Comparison of ENCODE assay signal across 33 mouse cellular contexts in the genomic region with DNA sequence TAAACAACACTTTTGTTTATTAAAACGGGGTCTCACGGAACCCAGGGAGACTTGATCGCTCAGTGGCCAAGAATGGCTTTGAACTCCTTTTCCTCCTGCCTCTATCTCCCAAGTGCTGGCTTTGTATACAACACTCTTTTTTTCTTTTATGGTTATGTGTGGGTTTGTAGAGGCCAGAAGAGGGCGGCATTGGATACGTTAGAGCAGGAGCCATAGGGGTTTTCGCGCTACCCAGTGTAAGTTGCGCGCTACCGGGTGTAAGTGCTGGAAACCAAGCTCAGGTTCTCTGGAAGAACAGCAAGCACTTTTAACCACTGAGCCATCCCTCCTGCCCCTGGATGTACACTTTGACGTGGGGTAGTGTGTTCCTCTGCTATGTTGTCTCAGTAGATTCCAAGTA. TPM values are rescaled to one million over a fixed set of nuclear protein-coding genes. Genes with fewer than 3 reads are reported as not detected.
DNase-seq lines count a peak whose midpoint lies in the region; ATAC-seq and TF ChIP-seq lines count a peak whose summit lies in the region.
"Had no signal": no experiment of that assay in that cellular context is flagged by ENCODE, and none has a peak within 500 bp of the region (broad histone marks: within the 10 kb centered on the region; RNA-seq: fewer than 3 reads in every experiment).

No protein-coding gene starts in this region.

- H3K4me1 ChIP-seq in lung, embryonic 14.5 days (ENCODE audit: insufficient read depth), result 0 out of 2 replicates have a peak, but pooled peaks cover 2% of the 10 kb centered on the region
- H3K4me1 ChIP-seq in E14TG2a.4 (replicated peaks; ENCODE audit: low read depth, low read length), result peaks cover 50% of the 10 kb centered on the region
- H3K4me1 ChIP-seq in forebrain, embryonic 11.5 days (replicated peaks; ENCODE audit: control insufficient read depth, insufficient read depth, low read length), result no peaks in the 10 kb centered on the region
- H3K4me1 ChIP-seq: intestine, embryonic 15.5 days had no signal

- no peak overlapping the region for H3K9ac ChIP-seq in lung, embryonic 14.5 days
- H3K9ac ChIP-seq in forebrain, embryonic 11.5 days (ENCODE audit: low read length), result no peak overlapping the region
- H3K9ac ChIP-seq: intestine, embryonic 15.5 days; liver, embryonic 14.5 days; midbrain, embryonic 12.5 days; neural tube, embryonic 12.5 days had no signal

- no peak for TF ChIP-seq CTCF in lung, embryonic 14.5 days (IDR thresholded peaks at IDR 0.05; ENCODE audit: low read depth)
- peak; percentile 30 for TF ChIP-seq CTCF in E14TG2a.4 (conservative IDR thresholded peaks at IDR 0.05; ENCODE audit: low read length)

- H3K9me3 ChIP-seq in lung, embryonic 14.5 days (ENCODE audit: low read depth, low read length), result 0 out of 2 replicates have a peak, but pooled peaks cover 3% of the 10 kb centered on the region
- peaks cover 4% of the 10 kb centered on the region for H3K9me3 ChIP-seq in E14TG2a.4 (ENCODE audit: low read length)
- H3K9me3 ChIP-seq in forebrain, embryonic 11.5 days (ENCODE audit: control insufficient read depth, low read length), result no peaks in the 10 kb centered on the region; the same call in 1 of the 2 replicates
- H3K9me3 ChIP-seq: intestine, embryonic 15.5 days; midbrain, embryonic 12.5 days; neural tube, embryonic 12.5 days had no signal

- ATAC-seq in lung, embryonic 14.5 days (ENCODE audit: insufficient read depth), result no peak
- ATAC-seq in forebrain, embryonic 11.5 days (replicated peaks; ENCODE audit: low FRiP score), result no peak
- no peak for ATAC-seq in granulocyte monocyte progenitor cell, adult 5-6 weeks (replicated peaks; ENCODE audit: poor library complexity, severe bottlenecking)
- ATAC-seq: forebrain, embryonic 14.5 days; hindbrain, embryonic 16.5 days; intestine, embryonic 15.5 days had no signal

- DNase-seq in lung, embryonic 14.5 days, result peak; percentile 12
- no peak for DNase-seq in lung, postnatal 14 days
- DNase-seq in R1 (ENCODE audit: low read depth, low spot score), result peak; percentile 89
- no peak for DNase-seq in cerebellum, adult 9-10 months
- DNase-seq in forebrain, embryonic 11.5 days (ENCODE audit: low spot score), result no peak
- DNase-seq: adrenal gland, postnatal 10 days; B cell, adult 2 months; cerebellum, adult 8-10 months; gastrocnemius, postnatal 25 days; heart, postnatal 14 days; kidney, adult 2 months; kidney, postnatal 36 days; liver; lung, adult 2 months; lung, postnatal 36 days; right cerebral cortex, adult 18-20 months; spleen, adult 18-20 months; thymus, adult 2 months; thymus, postnatal 36 days had no signal

- 69% methylated on average over 11 of the region's 11 CpGs for WGBS in lung, embryonic 14.5 days
- 81% methylated on average over 11 of the region's 11 CpGs for WGBS in forebrain, embryonic 11.5 days

- no peaks in the 10 kb centered on the region for H3K27me3 ChIP-seq in lung, embryonic 14.5 days (ENCODE audit: insufficient read depth, low read length)
- H3K27me3 ChIP-seq in E14TG2a.4 (ENCODE audit: insufficient read depth, low read length), result 0 out of 2 replicates have a peak, but pooled peaks cover 3% of the 10 kb centered on the region
- H3K27me3 ChIP-seq in forebrain, embryonic 11.5 days (ENCODE audit: control insufficient read depth, insufficient read depth, low read length), result no peaks in the 10 kb centered on the region
- H3K27me3 ChIP-seq: intestine, embryonic 15.5 days; midbrain, embryonic 12.5 days; neural tube, embryonic 12.5 days had no signal

- no peaks in the 10 kb centered on the region for H3K36me3 ChIP-seq in lung, embryonic 14.5 days (ENCODE audit: insufficient read depth)
- no peaks in the 10 kb centered on the region for H3K36me3 ChIP-seq in E14TG2a.4 (ENCODE audit: insufficient read depth, low read length)
- H3K36me3 ChIP-seq in forebrain, embryonic 11.5 days (ENCODE audit: control insufficient read depth, insufficient read depth, low read length), result no peaks in the 10 kb centered on the region
- H3K36me3 ChIP-seq: hindbrain, embryonic 10.5 days; intestine, embryonic 15.5 days; midbrain, embryonic 12.5 days; neural tube, embryonic 12.5 days had no signal

- H3K4me2 ChIP-seq in lung, embryonic 14.5 days, result no peak overlapping the region
- H3K4me2 ChIP-seq in forebrain, embryonic 11.5 days (ENCODE audit: low read depth, low read length, severe bottlenecking), result no peak overlapping the region
- H3K4me2 ChIP-seq: intestine, embryonic 15.5 days; midbrain, embryonic 12.5 days; neural tube, embryonic 12.5 days had no signal

- H3K27ac ChIP-seq in lung, embryonic 14.5 days (ENCODE audit: low read depth), result no peak overlapping the region
- no peak overlapping the region for H3K27ac ChIP-seq in forebrain, embryonic 11.5 days (ENCODE audit: low read depth, low read length)
- H3K27ac ChIP-seq: hindbrain, embryonic 10.5 days; intestine, embryonic 15.5 days; layer of hippocampus, adult 2 months; liver, embryonic 14.5 days; midbrain, embryonic 12.5 days; neural tube, embryonic 12.5 days had no signal

- H3K4me3 ChIP-seq in lung, embryonic 14.5 days (ENCODE audit: low read depth, low read length), result no peak overlapping the region
- H3K4me3 ChIP-seq in E14TG2a.4 (replicated peaks; ENCODE audit: low read length), result no peak overlapping the region
- H3K4me3 ChIP-seq in forebrain, embryonic 11.5 days (ENCODE audit: low read depth, low read length), result no peak overlapping the region
- H3K4me3 ChIP-seq: hindbrain, embryonic 10.5 days; intestine, embryonic 15.5 days; layer of hippocampus, adult 2 months; megakaryocyte, embryonic 14.5 days; midbrain, embryonic 12.5 days; myocyte; neural tube, embryonic 12.5 days had no signal

RNA-seq across cellular contexts. Expression of a gene that starts 45.2 kb away (rescaled TPM):
- polyA plus RNA-seq in lung, embryonic 14.5 days (2014; fragmentation: Nextera tagmentation; extraction: Ambion mirVana), result 3.4 and 4.3 TPM in 2 replicates
- polyA plus RNA-seq in forebrain, embryonic 11.5 days (2014; fragmentation: Nextera tagmentation; extraction: Ambion mirVana), result 2.5 and 3.5 TPM in 2 replicates
- total RNA-seq in granulocyte monocyte progenitor cell, adult 5-6 weeks (2014; fragmentation: Nextera tagmentation), result 10.4 and 12.0 TPM in 2 replicates
- 2.8 and 4.8 TPM in 2 replicates for total RNA-seq in granulocyte monocyte progenitor cell, adult 5-6 weeks (2017)

RNA-seq across cellular contexts. Expression of a gene that starts 53.2 kb away (rescaled TPM):
- polyA plus RNA-seq in lung, embryonic 14.5 days (2014; fragmentation: Nextera tagmentation; extraction: Ambion mirVana), result 0.46 and 0.54 TPM in 2 replicates
- polyA plus RNA-seq in forebrain, embryonic 11.5 days (2014; fragmentation: Nextera tagmentation; extraction: Ambion mirVana), result 0.39 and 0.52 TPM in 2 replicates
- total RNA-seq in granulocyte monocyte progenitor cell, adult 5-6 weeks (2014; fragmentation: Nextera tagmentation), result not detected in 2 replicates
- 2.5 TPM in 1 of 2 replicates, not detected in the other for total RNA-seq in granulocyte monocyte progenitor cell, adult 5-6 weeks (2017)
- total RNA-seq: adrenal gland, postnatal 10 days; gastrocnemius, postnatal 25 days; heart, adult 8-10 months; heart, postnatal 14 days had no signal
- polyA plus RNA-seq: heart, embryonic 14.5 days; hindbrain, embryonic 10.5 days; midbrain, embryonic 12.5 days; myocyte; neural tube, embryonic 12.5 days had no signal

Comparison
In these comparisons a context has a peak if more than half of its experiments do, and no peak if none do; other contexts are left out.
1. DNase-seq: peak in lung, embryonic 14.5 days (single experiment) and R1 (single experiment); none in lung, postnatal 14 days (single experiment), cerebellum, adult 9-10 months (single experiment) and forebrain, embryonic 11.5 days (single experiment).